Mouse (Mus musculus) heart, embryonic 16.5 days (tissue): ENCODE data around the gene Ugt1a8. TPM values are rescaled to one million over a fixed set of nuclear protein-coding genes. Genes with fewer than 3 reads are reported as not detected.
"Not testable (repeated sequence)": the region's sequence is repeated elsewhere in the genome, so short reads cannot be mapped to it uniquely, and the experiment has no call there.

ENCODE experiments used
- ATAC-seq: fragments of 200-750 bp; cut with Nextera tagmentation; replicated peaks from 2 replicates; pipeline ENCODE4 v1.8.0; 2017; ENCODE audit warnings: moderate number of reproducible peaks; ENCODE audit not compliant: insufficient read depth, low FRiP score; ENCODE audit errors: extremely low read depth
- H3K27ac ChIP-seq: fragments of 300-500 bp; sonication (generic); 2 replicates; pipeline ENCODE4 v1.5.1; 2014; ENCODE audit warnings: mild to moderate bottlenecking, low read length, control low read depth, moderate library complexity
- H3K27me3 ChIP-seq: fragments of 300-500 bp; sonication (generic); 2 replicates; pipeline ENCODE4 v1.6.1; 2014; ENCODE audit warnings: low read length, mixed read lengths; ENCODE audit not compliant: control insufficient read depth, insufficient read depth
- H3K36me3 ChIP-seq: fragments of 300-500 bp; sonication (generic); 2 replicates; pipeline ENCODE4 v1.6.1; 2014; ENCODE audit not compliant: control insufficient read depth, insufficient read depth
- H3K4me1 ChIP-seq: fragments of 300-500 bp; sonication (generic); 2 replicates; pipeline ENCODE4 v1.6.1; 2014; ENCODE audit warnings: low read length, mixed read lengths; ENCODE audit not compliant: control insufficient read depth, insufficient read depth
- H3K4me2 ChIP-seq: fragments of 300-500 bp; sonication (generic); 2 replicates; pipeline ENCODE4 v1.6.1; 2014; ENCODE audit warnings: low read depth, mild to moderate bottlenecking, control low read depth, low read length
- H3K4me3 ChIP-seq: fragments of 300-500 bp; sonication (generic); 2 replicates; pipeline ENCODE4 v1.5.1; 2014; ENCODE audit warnings: mild to moderate bottlenecking, control low read depth, low read length
- H3K9ac ChIP-seq: fragments of 300-500 bp; sonication (generic); 2 replicates; pipeline ENCODE4 v1.6.1; 2014; ENCODE audit warnings: low read length, control low read depth
- H3K9me3 ChIP-seq: fragments of 300-500 bp; sonication (generic); replicated peaks from 2 replicates; pipeline ENCODE4 v1.6.1; 2016; ENCODE audit warnings: low read length; ENCODE audit not compliant: control insufficient read depth
- WGBS: fragments of 180-500 bp; shearing (Covaris S2); extraction: QIAGEN DNeasy Blood & Tissue Kit; methylation state at CpG from one replicate; pipeline ENCODE4 v1.1.7; 2014; 5-methylcytosine and 5-hydroxymethylcytosine counted together
- polyA plus RNA-seq: library from polyadenylated mRNA; unstranded; fragments of >200 nt; fragmentation: Nextera tagmentation; extraction: Ambion mirVana; gene quantifications from 2 replicates; pipeline ENCODE4 v1.2.1, GENCODE M21; 2015

Gene Ugt1a8
- polyA plus RNA-seq, 1 experiment from 2014 or later = not detected

- not testable (repeated sequence) for H3K4me2 ChIP-seq, ATAC-seq, H3K9ac ChIP-seq, H3K36me3 ChIP-seq, H3K9me3 ChIP-seq, H3K4me3 ChIP-seq, H3K27ac ChIP-seq, H3K27me3 ChIP-seq, H3K4me1 ChIP-seq
- WGBS = 67% methylated on average over 4 of the region's 5 CpGs
Observed at GRCm38 (mm10) chr1:88103697-88104468, 16.3 kb downstream of the Ugt1a8 start.

- Histone ChIP-seq H3K4me2 (no peak overlapping the region), H3K4me1 (no peaks in the 10 kb centered on the region), H3K4me3 (no peak overlapping the region), H3K9ac (no peak overlapping the region), H3K36me3 (no peaks in the 10 kb centered on the region), H3K9me3 (no peaks in the 10 kb centered on the region), H3K27ac (no peak overlapping the region), H3K27me3 (no peaks in the 10 kb centered on the region)
- 90% methylated on average over 1 of the region's 1 CpGs for WGBS
- no peak for ATAC-seq
Observed at GRCm38 (mm10) chr1:88104667-88105430, 17.2 kb downstream of the Ugt1a8 start.

GRCm38 (mm10) chr1:88105656-88106055 lies 18.0 kb downstream of the Ugt1a8 start:
- H3K4me2 ChIP-seq = no peak overlapping the region
- 67% methylated on average over 2 of the region's 2 CpGs for WGBS
- no peaks in the 10 kb centered on the region for H3K9me3 ChIP-seq
- no peaks in the 10 kb centered on the region for H3K27me3 ChIP-seq
- no peak overlapping the region for H3K9ac ChIP-seq
- H3K4me3 ChIP-seq = no peak overlapping the region
- no peak overlapping the region for H3K27ac ChIP-seq
- H3K4me1 ChIP-seq = no peaks in the 10 kb centered on the region
- ATAC-seq = no peak
- no peaks in the 10 kb centered on the region for H3K36me3 ChIP-seq

- not testable (repeated sequence) for H3K27me3 ChIP-seq, H3K9me3 ChIP-seq, H3K4me3 ChIP-seq, H3K27ac ChIP-seq, H3K36me3 ChIP-seq, ATAC-seq, H3K4me1 ChIP-seq, H3K4me2 ChIP-seq, H3K9ac ChIP-seq
- 68% methylated on average over 2 of the region's 2 CpGs for WGBS
Observed at GRCm38 (mm10) chr1:88109027-88109557, 21.5 kb downstream of the Ugt1a8 start.

GRCm38 (mm10) chr1:88109604-88110003 lies 22.0 kb downstream of the Ugt1a8 start:
- not testable (repeated sequence) for ATAC-seq, H3K4me1 ChIP-seq, H3K27ac ChIP-seq, H3K9me3 ChIP-seq, H3K36me3 ChIP-seq, H3K27me3 ChIP-seq, H3K9ac ChIP-seq, H3K4me2 ChIP-seq, H3K4me3 ChIP-seq
- 62% methylated on average over 2 of the region's 2 CpGs for WGBS

- WGBS = 89% methylated on average over 6 of the region's 6 CpGs
- not testable (repeated sequence) for ATAC-seq, H3K4me1 ChIP-seq
Observed at GRCm38 (mm10) chr1:88112769-88113168, 25.2 kb downstream of the Ugt1a8 start.

GRCm38 (mm10) chr1:88120550-88120949 lies 32.9 kb downstream of the Ugt1a8 start:
- not testable (repeated sequence) for H3K4me3 ChIP-seq
- 7% methylated on average over 4 of the region's 4 CpGs for WGBS

More at GRCm38 (mm10) chr1:88112769-88113168, 25.2 kb downstream of the Ugt1a8 start:
- not testable (repeated sequence) for H3K9ac ChIP-seq, H3K27me3 ChIP-seq, H3K27ac ChIP-seq, H3K4me3 ChIP-seq, H3K4me2 ChIP-seq, H3K36me3 ChIP-seq, H3K9me3 ChIP-seq

GRCm38 (mm10) chr1:88121521-88121920 lies 33.9 kb downstream of the Ugt1a8 start:
- H3K4me3 ChIP-seq, H3K4me2 ChIP-seq, H3K27me3 ChIP-seq, H3K36me3 ChIP-seq, ATAC-seq, H3K4me1 ChIP-seq, H3K27ac ChIP-seq, H3K9me3 ChIP-seq, H3K9ac ChIP-seq: not testable (repeated sequence)
- WGBS = no CpG with 5 or more reads among the region's 1 CpGs

More at GRCm38 (mm10) chr1:88120550-88120949, 32.9 kb downstream of the Ugt1a8 start:
- not testable (repeated sequence) for H3K4me1 ChIP-seq, H3K27me3 ChIP-seq, H3K27ac ChIP-seq, H3K36me3 ChIP-seq, ATAC-seq, H3K4me2 ChIP-seq, H3K9me3 ChIP-seq, H3K9ac ChIP-seq

GRCm38 (mm10) chr1:88125827-88126360 lies 38.3 kb downstream of the Ugt1a8 start:
- not testable (repeated sequence) for H3K4me1 ChIP-seq, H3K9me3 ChIP-seq, H3K27me3 ChIP-seq, H3K27ac ChIP-seq, H3K4me3 ChIP-seq, H3K9ac ChIP-seq, ATAC-seq, H3K36me3 ChIP-seq, H3K4me2 ChIP-seq
- WGBS = 77% methylated on average over 3 of the region's 4 CpGs
